Mouse (Mus musculus): ENCODE measurements around the gene Glb1l. TPM values are rescaled to one million over a fixed set of nuclear protein-coding genes. Genes with fewer than 3 reads are reported as not detected.

Glb1l gene
- polyA plus RNA-seq, 1 experiment from 2014 or later, result 3.7 TPM

- peaks cover 43% of the 10 kb centered on the region for H3K36me3 ChIP-seq (ENCODE audit: control insufficient read depth, insufficient read depth)
- ATAC-seq (ENCODE audit: low read depth), result no peak
- peak overlapping the region; percentile 83 for H3K4me3 ChIP-seq (ENCODE audit: low read depth, low read length)
Observed at GRCm38 (mm10) chr1:75214442-75214841, 3.8 kb upstream of the Glb1l start.

GRCm38 (mm10) chr1:75213096-75213495, 2.5 kb upstream of the Glb1l start:
- Histone ChIP-seq H3K4me1 (ENCODE audit: control insufficient read depth, low read depth, low read length) (peaks cover 87% of the 10 kb centered on the region), H3K4me3 (ENCODE audit: low read depth, low read length) (peak overlapping the region; percentile 97), H3K9me3 (replicated peaks; ENCODE audit: control insufficient read depth, low read length) (no peaks in the 10 kb centered on the region), H3K27me3 (ENCODE audit: control insufficient read depth, insufficient read depth, low read depth, low read length) (no peaks in the 10 kb centered on the region), H3K36me3 (ENCODE audit: control insufficient read depth, insufficient read depth) (peaks cover 43% of the 10 kb centered on the region), H3K4me2 (ENCODE audit: low read depth, low read length) (peak overlapping the region; percentile 97), H3K27ac (ENCODE audit: low read length) (peak overlapping the region; percentile 97), H3K9ac (ENCODE audit: low read depth, low read length) (peak overlapping the region; percentile 48)
- WGBS (ENCODE audit: insufficient replicate concordance), result 10% methylated on average over 7 of the region's 7 CpGs
- 0 out of 2 replicates have a peak, but pooled peaks have one; percentile 2 for ATAC-seq (ENCODE audit: low read depth)

More at GRCm38 (mm10) chr1:75214442-75214841, 3.8 kb upstream of the Glb1l start:
- Histone ChIP-seq H3K9me3 (replicated peaks; ENCODE audit: control insufficient read depth, low read length) (no peaks in the 10 kb centered on the region), H3K27me3 (ENCODE audit: control insufficient read depth, insufficient read depth, low read depth, low read length) (no peaks in the 10 kb centered on the region), H3K4me2 (ENCODE audit: low read depth, low read length) (peak overlapping the region; percentile 97), H3K4me1 (ENCODE audit: control insufficient read depth, low read depth, low read length) (peaks cover 79% of the 10 kb centered on the region), H3K9ac (ENCODE audit: low read depth, low read length) (peak overlapping the region; percentile 87), H3K27ac (ENCODE audit: low read length) (peak overlapping the region; percentile 97)
- 50% methylated on average over 2 of the region's 2 CpGs for WGBS (ENCODE audit: insufficient replicate concordance)

GRCm38 (mm10) chr1:75212542-75212941, 1.9 kb upstream of the Glb1l start:
- peak overlapping the region; percentile 97 for H3K4me2 ChIP-seq (ENCODE audit: low read depth, low read length)
- H3K27ac ChIP-seq (ENCODE audit: low read length), result peak overlapping the region; percentile 97
- H3K9ac ChIP-seq (ENCODE audit: low read depth, low read length), result peak overlapping the region; percentile 48
- no peak for ATAC-seq (ENCODE audit: low read depth)
- H3K36me3 ChIP-seq (ENCODE audit: control insufficient read depth, insufficient read depth), result peaks cover 43% of the 10 kb centered on the region
- H3K27me3 ChIP-seq (ENCODE audit: control insufficient read depth, insufficient read depth, low read depth, low read length), result no peaks in the 10 kb centered on the region
- no peaks in the 10 kb centered on the region for H3K9me3 ChIP-seq (replicated peaks; ENCODE audit: control insufficient read depth, low read length)
- peaks cover 84% of the 10 kb centered on the region for H3K4me1 ChIP-seq (ENCODE audit: control insufficient read depth, low read depth, low read length)
- H3K4me3 ChIP-seq (ENCODE audit: low read depth, low read length), result peak overlapping the region; percentile 97
- 56% methylated on average over 4 of the region's 4 CpGs for WGBS (ENCODE audit: insufficient replicate concordance)

- H3K4me1 ChIP-seq (ENCODE audit: control insufficient read depth, low read depth, low read length), result peaks cover 71% of the 10 kb centered on the region
- ATAC-seq (ENCODE audit: low read depth), result no peak
- WGBS (ENCODE audit: insufficient replicate concordance), result 6% methylated on average over 17 of the region's 17 CpGs
Observed at GRCm38 (mm10) chr1:75211141-75211708, 612 bp upstream of the Glb1l start.

GRCm38 (mm10) chr1:75208967-75209678, 1.5 kb downstream of the Glb1l start:
- Histone ChIP-seq H3K4me2 (ENCODE audit: low read depth, low read length) (peak overlapping the region; percentile 97), H3K9me3 (replicated peaks; ENCODE audit: control insufficient read depth, low read length) (no peaks in the 10 kb centered on the region), H3K9ac (ENCODE audit: low read depth, low read length) (peak overlapping the region; percentile 94), H3K36me3 (ENCODE audit: control insufficient read depth, insufficient read depth) (peaks cover 14% of the 10 kb centered on the region), H3K27ac (ENCODE audit: low read length) (peak overlapping the region; percentile 22; the same call in 1 of the 2 replicates), H3K4me3 (ENCODE audit: low read depth, low read length) (peak overlapping the region; percentile 59), H3K27me3 (ENCODE audit: control insufficient read depth, insufficient read depth, low read depth, low read length) (no peaks in the 10 kb centered on the region), H3K4me1 (ENCODE audit: control insufficient read depth, low read depth, low read length) (peaks cover 50% of the 10 kb centered on the region)
- WGBS (ENCODE audit: insufficient replicate concordance), result 10% methylated on average over 34 of the region's 34 CpGs
- ATAC-seq (ENCODE audit: low read depth), result no peak

More at GRCm38 (mm10) chr1:75211141-75211708, 612 bp upstream of the Glb1l start:
- peak overlapping the region; percentile 94 for H3K9ac ChIP-seq (ENCODE audit: low read depth, low read length)
- H3K27me3 ChIP-seq (ENCODE audit: control insufficient read depth, insufficient read depth, low read depth, low read length), result no peaks in the 10 kb centered on the region
- H3K9me3 ChIP-seq (replicated peaks; ENCODE audit: control insufficient read depth, low read length), result no peaks in the 10 kb centered on the region
- peak overlapping the region; percentile 97 for H3K27ac ChIP-seq (ENCODE audit: low read length)
- peak overlapping the region; percentile 97 for H3K4me3 ChIP-seq (ENCODE audit: low read depth, low read length)
- peak overlapping the region; percentile 97 for H3K4me2 ChIP-seq (ENCODE audit: low read depth, low read length)
- H3K36me3 ChIP-seq (ENCODE audit: control insufficient read depth, insufficient read depth), result peaks cover 35% of the 10 kb centered on the region

GRCm38 (mm10) chr1:75201236-75201635, 9.4 kb downstream of the Glb1l start:
- H3K27me3 ChIP-seq (ENCODE audit: control insufficient read depth, insufficient read depth, low read depth, low read length), result no peaks in the 10 kb centered on the region
- 73% methylated on average over 1 of the region's 1 CpGs for WGBS (ENCODE audit: insufficient replicate concordance)
- no peaks in the 10 kb centered on the region for H3K4me1 ChIP-seq (ENCODE audit: control insufficient read depth, low read depth, low read length)
- no peak overlapping the region for H3K27ac ChIP-seq (ENCODE audit: low read length)
- ATAC-seq (ENCODE audit: low read depth), result no peak
- H3K4me2 ChIP-seq (ENCODE audit: low read depth, low read length), result no peak overlapping the region
- H3K9ac ChIP-seq (ENCODE audit: low read depth, low read length), result no peak overlapping the region
- H3K9me3 ChIP-seq (replicated peaks; ENCODE audit: control insufficient read depth, low read length), result no peaks in the 10 kb centered on the region
- H3K36me3 ChIP-seq (ENCODE audit: control insufficient read depth, insufficient read depth), result peaks cover 14% of the 10 kb centered on the region
- no peak overlapping the region for H3K4me3 ChIP-seq (ENCODE audit: low read depth, low read length)

- Histone ChIP-seq H3K36me3 (ENCODE audit: control insufficient read depth, insufficient read depth) (peaks cover 14% of the 10 kb centered on the region), H3K27ac (ENCODE audit: low read length) (peak overlapping the region; percentile 98), H3K4me2 (ENCODE audit: low read depth, low read length) (peak overlapping the region; percentile 91), H3K9me3 (replicated peaks; ENCODE audit: control insufficient read depth, low read length) (no peaks in the 10 kb centered on the region), H3K27me3 (ENCODE audit: control insufficient read depth, insufficient read depth, low read depth, low read length) (no peaks in the 10 kb centered on the region), H3K4me3 (ENCODE audit: low read depth, low read length) (peak overlapping the region; percentile 94), H3K9ac (ENCODE audit: low read depth, low read length) (peak overlapping the region; percentile 88), H3K4me1 (ENCODE audit: control insufficient read depth, low read depth, low read length) (peaks cover 35% of the 10 kb centered on the region)
- ATAC-seq (ENCODE audit: low read depth), result peak; percentile 39
- 0% methylated on average over 19 of the region's 19 CpGs for WGBS (ENCODE audit: insufficient replicate concordance)
Observed at GRCm38 (mm10) chr1:75192452-75192851, 18.2 kb downstream of the Glb1l start.

GRCm38 (mm10) chr1:75191622-75192402, 18.8 kb downstream of the Glb1l start, which contains the start of the genes Ankzf1 and Atg9a:
Ankzf1 (plus strand) TSS chr1:75192151.
Atg9a (minus strand) TSS chr1:75192196.
- no peaks in the 10 kb centered on the region for H3K9me3 ChIP-seq (replicated peaks; ENCODE audit: control insufficient read depth, low read length)
- H3K4me1 ChIP-seq (ENCODE audit: control insufficient read depth, low read depth, low read length), result peaks cover 35% of the 10 kb centered on the region
- ATAC-seq (ENCODE audit: low read depth), result peak; percentile 98
- H3K27ac ChIP-seq (ENCODE audit: low read length), result peak within 1 kb of the TSS; percentile 98
- peaks cover 20% of the 10 kb centered on the region for H3K36me3 ChIP-seq (ENCODE audit: control insufficient read depth, insufficient read depth)
- no peaks in the 10 kb centered on the region for H3K27me3 ChIP-seq (ENCODE audit: control insufficient read depth, insufficient read depth, low read depth, low read length)
- H3K4me3 ChIP-seq (ENCODE audit: low read depth, low read length), result peak within 1 kb of the TSS; percentile 94
- under 1% methylated on average over 46 of the region's 56 CpGs for WGBS (ENCODE audit: insufficient replicate concordance)
- H3K4me2 ChIP-seq (ENCODE audit: low read depth, low read length), result peak within 1 kb of the TSS; percentile 91
- H3K9ac ChIP-seq (ENCODE audit: low read depth, low read length), result peak within 1 kb of the TSS; percentile 98
